Mouse (Mus musculus) bone marrow, adult 2 months (tissue): ENCODE data around the gene Glis1.

Experiments used
- CTCF ChIP-seq: fragments of 200-500 bp; IDR thresholded peaks from 2 replicates; pipeline ENCODE4 v1.5.1; 2011; ENCODE audit warnings: low read length, control low read depth; ENCODE audit not compliant: control insufficient read depth, insufficient read depth
- POLR2A ChIP-seq: fragments of 200-500 bp; IDR thresholded peaks from 2 replicates; pipeline ENCODE4 v1.6.1; 2011; ENCODE audit warnings: low read depth, mild to moderate bottlenecking, control low read depth, low read length, borderline replicate concordance; ENCODE audit not compliant: control insufficient read depth

GRCm38 (mm10) chr4:107440306-107440705 lies 5.9 kb downstream of the Glis1 start:
- no peak for TF ChIP-seq CTCF
- no peak for TF ChIP-seq POLR2A
